Mouse (Mus musculus): Measurements from ENCODE around the gene Tubg2. TPM values are rescaled to one million over a fixed set of nuclear protein-coding genes. Genes with fewer than 3 reads are reported as not detected.

Tubg2 gene
- total RNA-seq, 2 experiments from 2014 or later = 40.2 to 44.5 TPM

- no peak for TF ChIP-seq CTCF (conservative IDR thresholded peaks at IDR 0.05)
- Histone ChIP-seq H3K4me3 (no peak overlapping the region), H3K27ac (peak overlapping the region; percentile 47; the same call in 1 of the 2 replicates)
- no peak for DNase-seq (ENCODE audit: low spot score in 2 of 2)
These were observed 8.0 kb downstream of the Tubg2 start for GRCm38 (mm10) chr11:101163476-101164350.

GRCm38 (mm10) chr11:101164351-101164665 is 8.6 kb downstream of the Tubg2 start:
- no peak for DNase-seq (ENCODE audit: low spot score in 2 of 2)
- no peak for TF ChIP-seq CTCF (conservative IDR thresholded peaks at IDR 0.05)
- no peak overlapping the region for H3K4me3 ChIP-seq
- no peak overlapping the region for H3K27ac ChIP-seq

GRCm38 (mm10) chr11:101164677-101165580 is 9.2 kb downstream of the Tubg2 start:
- H3K27ac ChIP-seq = no peak overlapping the region
- no peak for DNase-seq (ENCODE audit: low spot score in 2 of 2)
- TF ChIP-seq CTCF (conservative IDR thresholded peaks at IDR 0.05) = no peak
- no peak overlapping the region for H3K4me3 ChIP-seq

DNA sequence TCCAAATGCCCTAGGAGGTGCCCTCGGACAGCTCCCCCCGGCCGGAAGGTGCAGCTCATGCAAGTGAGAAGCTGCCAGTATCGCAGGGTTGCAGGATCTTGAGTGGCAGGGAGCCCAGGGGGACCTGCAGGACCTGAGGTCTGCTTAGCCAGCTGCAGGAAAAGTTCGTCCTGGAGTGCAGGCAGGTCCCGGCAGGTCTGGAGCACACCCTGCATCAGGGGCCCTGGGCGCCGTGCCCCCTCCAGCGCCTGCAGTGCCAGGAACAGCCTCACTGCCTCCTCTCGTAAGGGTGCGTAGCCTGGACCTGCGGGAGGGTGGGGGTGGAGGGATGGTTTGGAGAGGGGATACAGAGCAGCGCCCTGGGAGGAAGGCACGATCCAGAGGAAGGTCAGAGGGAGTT is 10.7 kb downstream of the Tubg2 start:
- TF ChIP-seq CTCF (conservative IDR thresholded peaks at IDR 0.05) = no peak
- no peak overlapping the region for H3K27ac ChIP-seq
- DNase-seq (ENCODE audit: low spot score in 2 of 2) = no peak
- no peak overlapping the region for H3K4me3 ChIP-seq

DNA sequence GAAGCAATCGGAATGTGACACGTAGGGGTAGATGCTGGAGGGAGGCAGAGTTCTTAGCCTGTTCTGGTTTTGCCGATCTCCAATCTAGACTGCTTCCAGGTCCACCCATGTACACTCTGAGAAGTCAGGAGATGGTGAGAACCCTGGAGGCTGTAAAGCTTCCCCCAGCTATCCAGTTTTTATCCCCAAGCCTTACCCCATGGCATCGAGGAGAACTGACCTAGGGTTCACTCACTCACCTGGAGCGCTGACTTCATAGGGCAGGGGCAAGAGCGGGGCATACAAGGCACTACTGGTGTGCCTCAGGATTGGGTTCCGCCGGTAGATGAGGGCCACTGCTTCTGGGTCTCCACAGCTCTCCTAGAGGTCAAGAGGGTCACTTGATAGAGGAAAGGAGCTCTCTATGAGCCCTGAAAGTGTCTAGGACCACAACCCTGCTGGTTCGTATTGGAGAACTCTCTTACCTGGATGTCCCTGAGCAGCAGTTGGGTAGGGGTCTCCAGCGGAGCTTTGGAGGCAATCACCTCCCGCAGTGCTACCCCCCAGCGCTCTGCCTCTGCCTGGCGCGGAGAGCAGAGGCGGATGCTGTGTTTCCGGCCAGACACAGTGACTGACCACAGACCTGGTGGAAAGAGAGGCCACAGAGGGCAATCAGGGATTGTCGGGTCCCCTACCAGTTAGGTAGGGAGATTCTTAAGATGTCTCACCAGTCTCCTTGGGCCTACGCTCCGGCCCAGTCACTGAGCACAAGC is 11.7 kb downstream of the Tubg2 start:
- Histone ChIP-seq H3K27ac (no peak overlapping the region), H3K4me3 (no peak overlapping the region)
- DNase-seq (ENCODE audit: low spot score in 2 of 2) = no peak
- no peak for TF ChIP-seq CTCF (conservative IDR thresholded peaks at IDR 0.05)

DNA sequence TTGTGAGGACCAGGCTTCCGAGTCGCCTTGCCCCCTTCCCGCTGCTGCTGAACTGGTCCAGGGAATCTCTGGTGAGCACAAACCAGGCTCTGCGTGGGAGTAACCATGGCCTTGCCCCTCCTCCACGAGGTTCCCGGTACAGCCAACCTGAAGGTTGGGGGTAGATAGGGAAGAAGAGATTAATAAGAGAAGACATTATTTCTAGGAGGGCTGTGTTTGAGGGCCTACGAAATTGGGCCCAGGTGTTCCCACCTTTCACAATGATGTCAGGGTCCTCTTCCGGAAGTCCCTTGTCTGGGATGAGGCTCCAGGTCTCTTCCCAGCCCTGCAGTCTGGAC is 12.2 kb downstream of the Tubg2 start:
- Histone ChIP-seq H3K4me3 (no peak overlapping the region), H3K27ac (no peak overlapping the region)
- TF ChIP-seq CTCF (conservative IDR thresholded peaks at IDR 0.05) = no peak
- DNase-seq (ENCODE audit: low spot score in 2 of 2) = no peak

DNA sequence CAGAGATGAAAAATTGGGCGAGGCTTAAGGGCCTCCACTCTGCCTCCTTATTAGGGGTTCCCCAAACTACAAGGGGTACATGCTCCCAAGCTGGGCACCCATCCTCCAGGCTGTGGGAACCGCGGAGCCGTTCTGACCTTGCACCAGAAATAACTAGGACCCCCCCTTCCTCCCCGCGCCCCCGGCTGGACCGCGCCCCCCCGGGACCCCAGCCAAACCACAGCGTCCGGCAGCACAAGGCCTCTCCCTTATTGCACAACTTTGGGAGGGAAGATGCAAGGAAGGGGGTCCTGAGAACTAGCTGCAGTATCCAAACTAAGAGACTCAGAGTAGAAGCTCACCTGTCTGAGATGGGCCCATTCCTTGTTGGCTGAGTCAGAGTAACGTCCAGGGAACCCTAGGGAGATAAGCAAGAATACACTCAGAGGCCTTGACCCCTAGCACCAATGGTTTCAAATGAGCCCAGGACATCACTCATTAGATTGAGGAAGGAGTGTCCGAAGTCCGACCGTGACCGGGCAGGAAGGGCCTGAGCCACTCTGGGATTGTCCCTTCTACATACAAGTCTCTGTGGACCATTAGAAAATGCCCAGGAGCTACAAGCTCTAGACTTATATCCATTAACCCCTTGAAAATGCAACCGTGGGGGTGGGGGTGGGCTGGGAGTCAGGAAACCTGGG is 12.7 kb downstream of the Tubg2 start:
- TF ChIP-seq CTCF (conservative IDR thresholded peaks at IDR 0.05) = no peak
- Histone ChIP-seq H3K4me3 (no peak overlapping the region), H3K27ac (no peak overlapping the region)
- DNase-seq (ENCODE audit: low spot score in 2 of 2) = no peak

GRCm38 (mm10) chr11:101169301-101170107 is 13.8 kb downstream of the Tubg2 start:
- peak overlapping the region; percentile 86 for H3K27ac ChIP-seq
- no peak for TF ChIP-seq CTCF (conservative IDR thresholded peaks at IDR 0.05)
- peak overlapping the region; percentile 78 for H3K4me3 ChIP-seq
- DNase-seq (ENCODE audit: low spot score in 2 of 2) = no peak

GRCm38 (mm10) chr11:101170354-101170810 is 14.7 kb downstream of the Tubg2 start, which contains the start of gene Cntnap1:
Gene Cntnap1 (plus strand): TSS chr11:101170523.
- H3K27ac ChIP-seq = peak within 1 kb of the TSS; percentile 86
- no peak for TF ChIP-seq CTCF (conservative IDR thresholded peaks at IDR 0.05)
- H3K4me3 ChIP-seq = peak within 1 kb of the TSS; percentile 78
- DNase-seq (ENCODE audit: low spot score in 2 of 2) = no peak

DNA sequence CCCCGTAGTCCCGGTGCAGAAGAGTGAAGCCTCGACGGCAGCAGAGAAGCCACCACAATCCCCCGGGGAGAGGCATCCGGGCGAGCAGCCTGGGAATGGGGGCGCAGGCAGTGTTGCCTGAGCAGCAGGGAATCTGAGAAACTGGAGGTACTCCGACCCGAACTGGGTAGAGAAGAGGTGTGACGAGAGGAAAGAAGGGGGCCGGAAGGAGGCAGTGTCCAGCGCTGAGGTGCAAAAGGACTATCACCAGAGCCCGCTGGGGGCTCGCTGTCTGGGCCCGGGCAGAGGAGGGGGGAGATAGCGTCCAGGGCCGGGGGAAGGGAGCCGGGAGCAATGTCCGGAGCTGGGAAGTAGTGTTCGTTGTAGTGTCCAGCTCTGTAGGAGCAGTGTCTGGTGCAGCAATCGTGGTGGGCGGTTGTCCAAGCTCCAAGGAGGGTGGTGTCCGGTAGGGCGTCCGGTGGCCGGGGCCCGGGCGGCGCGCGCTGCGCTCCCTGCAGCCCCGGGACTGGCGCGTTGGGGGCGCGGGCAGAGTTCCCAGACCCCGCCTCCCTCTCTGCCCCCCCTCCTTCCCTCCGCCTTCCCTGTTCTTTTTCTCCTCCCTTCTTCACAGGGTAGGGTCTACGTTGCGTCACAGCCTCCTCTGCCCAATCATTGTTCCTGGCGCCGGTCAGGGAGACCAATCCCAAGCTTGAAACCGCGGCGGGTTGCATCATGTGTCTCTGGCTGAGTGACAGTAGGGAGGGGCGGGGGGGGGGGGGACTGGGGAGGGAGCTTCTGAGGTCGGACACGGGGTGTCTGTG is 15.3 kb downstream of the Tubg2 start, which contains the start of gene Plekhh3:
Gene Plekhh3 (minus strand): TSS at position 541 of the 800 bp plus-strand sequence.
- Histone ChIP-seq H3K27ac (peak within 1 kb of the TSS; percentile 86), H3K4me3 (peak within 1 kb of the TSS; percentile 78)
- DNase-seq (ENCODE audit: low spot score in 2 of 2) = peak; percentile 93 to 98
- peak; percentile 26; the same call in 1 of the 2 replicates for TF ChIP-seq CTCF (conservative IDR thresholded peaks at IDR 0.05)
